13 mouse cellular contexts compared by ENCODE assay signal in genomic region chr8:93814266-93814665, GRCm38 (mm10). TPM values are rescaled to one million over a fixed set of nuclear protein-coding genes. Genes with fewer than 3 reads are reported as not detected.
DNase-seq lines count a peak whose midpoint lies in the region; ATAC-seq and TF ChIP-seq lines count a peak whose summit lies in the region.
"Had no signal": no experiment of that assay in that cellular context is flagged by ENCODE, and none has a peak within 500 bp of the region (broad histone marks: within the 10 kb centered on the region; RNA-seq: fewer than 3 reads in every experiment).

No protein-coding gene starts in this region.

- peaks cover 30% of the 10 kb centered on the region for H3K4me1 ChIP-seq in limb, embryonic 12.5 days (replicated peaks)
- H3K4me1 ChIP-seq in limb, embryonic 10.5 days = peaks cover 46% of the 10 kb centered on the region
- H3K4me1 ChIP-seq in hindbrain, embryonic 16.5 days (ENCODE audit: control insufficient read depth, insufficient read depth, low read depth, low read length) = peaks cover 25% of the 10 kb centered on the region
- H3K4me1 ChIP-seq in neural tube, embryonic 14.5 days (ENCODE audit: control insufficient read depth, insufficient read depth, low read length) = peaks cover 22% of the 10 kb centered on the region
- H3K4me1 ChIP-seq in intestine, postnatal 0 days (replicated peaks; ENCODE audit: control insufficient read depth, insufficient read depth, low read length) = no peaks in the 10 kb centered on the region; the same call in 1 of the 2 replicates

- ATAC-seq in limb, embryonic 12.5 days (ENCODE audit: insufficient number of reproducible peaks, insufficient read depth, low FRiP score, low TSS enrichment, low read depth) = no peak
- ATAC-seq in hindbrain, embryonic 16.5 days = no peak
- ATAC-seq in neural tube, embryonic 14.5 days (ENCODE audit: low read depth) = no peak
- ATAC-seq in intestine, postnatal 0 days = no peak

- no peak overlapping the region for H3K4me2 ChIP-seq in limb, embryonic 12.5 days
- peak overlapping the region; percentile 70 for H3K4me2 ChIP-seq in hindbrain, embryonic 16.5 days (ENCODE audit: low read length)
- peak overlapping the region; percentile 90 for H3K4me2 ChIP-seq in neural tube, embryonic 14.5 days (ENCODE audit: low read depth, low read length)
- no peak overlapping the region for H3K4me2 ChIP-seq in intestine, postnatal 0 days (replicated peaks; ENCODE audit: low read depth)

- H3K4me3 ChIP-seq in limb, embryonic 12.5 days (replicated peaks) = no peak overlapping the region
- H3K4me3 ChIP-seq in limb, embryonic 10.5 days = no peak overlapping the region
- peak overlapping the region; percentile 86 for H3K4me3 ChIP-seq in hindbrain, embryonic 16.5 days (ENCODE audit: low read length)
- peak overlapping the region; percentile 88 for H3K4me3 ChIP-seq in neural tube, embryonic 14.5 days (ENCODE audit: low read depth, low read length)
- no peak overlapping the region for H3K4me3 ChIP-seq in intestine, postnatal 0 days (ENCODE audit: low read depth, low read length)

- no peaks in the 10 kb centered on the region for H3K36me3 ChIP-seq in limb, embryonic 12.5 days
- H3K36me3 ChIP-seq in limb, embryonic 10.5 days = no peaks in the 10 kb centered on the region
- H3K36me3 ChIP-seq in hindbrain, embryonic 16.5 days (ENCODE audit: control insufficient read depth, insufficient read depth, low read length) = peaks cover 5% of the 10 kb centered on the region; the same call in 1 of the 2 replicates
- H3K36me3 ChIP-seq in neural tube, embryonic 14.5 days (ENCODE audit: control insufficient read depth, insufficient read depth, low read length) = 0 out of 2 replicates have a peak, but pooled peaks cover 4% of the 10 kb centered on the region
- H3K36me3 ChIP-seq in intestine, postnatal 0 days (ENCODE audit: control insufficient read depth, insufficient read depth) = no peaks in the 10 kb centered on the region
- H3K36me3 ChIP-seq: lung, embryonic 15.5 days had no signal

- H3K27me3 ChIP-seq in limb, embryonic 12.5 days = peaks cover 44% of the 10 kb centered on the region
- H3K27me3 ChIP-seq in limb, embryonic 10.5 days (ENCODE audit: low read depth, poor library complexity, severe bottlenecking) = peaks cover 42% of the 10 kb centered on the region
- H3K27me3 ChIP-seq in hindbrain, embryonic 16.5 days (replicated peaks; ENCODE audit: control insufficient read depth, insufficient read depth, low read length) = no peaks in the 10 kb centered on the region
- H3K27me3 ChIP-seq in neural tube, embryonic 14.5 days (ENCODE audit: control insufficient read depth, insufficient read depth, low read length) = 0 out of 2 replicates have a peak, but pooled peaks cover 5% of the 10 kb centered on the region
- H3K27me3 ChIP-seq in intestine, postnatal 0 days (replicated peaks; ENCODE audit: control insufficient read depth, insufficient read depth, low read length) = peaks cover 27% of the 10 kb centered on the region

- H3K9me3 ChIP-seq in limb, embryonic 12.5 days = no peaks in the 10 kb centered on the region
- no peaks in the 10 kb centered on the region for H3K9me3 ChIP-seq in limb, embryonic 10.5 days (replicated peaks)
- no peaks in the 10 kb centered on the region for H3K9me3 ChIP-seq in hindbrain, embryonic 16.5 days (ENCODE audit: control insufficient read depth, low read length)
- H3K9me3 ChIP-seq in neural tube, embryonic 14.5 days (ENCODE audit: control insufficient read depth, low read length) = no peaks in the 10 kb centered on the region
- H3K9me3 ChIP-seq in intestine, postnatal 0 days (ENCODE audit: control insufficient read depth) = no peaks in the 10 kb centered on the region
- H3K9me3 ChIP-seq: lung, embryonic 15.5 days had no signal

- no peak for TF ChIP-seq CTCF in intestine, postnatal 0 days (IDR thresholded peaks at IDR 0.05; ENCODE audit: low read depth)

- no peak for DNase-seq in limb, embryonic 10.5 days (ENCODE audit: low spot score)
- DNase-seq in cerebellum, adult 9-11 months = peak; percentile 74
- DNase-seq in lung, postnatal 4 days = no peak
- DNase-seq: gastrocnemius, postnatal 25 days; kidney, adult 11 months; left cerebral cortex, postnatal 4 days; retina, postnatal 1 day; thymus, adult 2 months had no signal

- WGBS in limb, embryonic 12.5 days = 41% methylated on average over 6 of the region's 6 CpGs
- WGBS in limb, embryonic 10.5 days = 61% methylated on average over 6 of the region's 6 CpGs
- 39% methylated on average over 6 of the region's 6 CpGs for WGBS in hindbrain, embryonic 16.5 days
- 50% methylated on average over 6 of the region's 6 CpGs for WGBS in neural tube, embryonic 14.5 days
- 46% methylated on average over 6 of the region's 6 CpGs for WGBS in intestine, postnatal 0 days

- 0 out of 2 replicates have a peak overlapping the region, but pooled peaks have one; percentile 23 for H3K9ac ChIP-seq in limb, embryonic 12.5 days (replicated peaks)
- peak overlapping the region; percentile 60 for H3K9ac ChIP-seq in hindbrain, embryonic 16.5 days (ENCODE audit: low read depth, low read length)
- H3K9ac ChIP-seq in neural tube, embryonic 14.5 days (replicated peaks; ENCODE audit: low read depth, low read length) = peak overlapping the region; percentile 91; the same call in 1 of the 2 replicates
- H3K9ac ChIP-seq in intestine, postnatal 0 days (ENCODE audit: low read depth, low read length) = no peak overlapping the region
- H3K9ac ChIP-seq: lung, embryonic 15.5 days had no signal

- no peak overlapping the region for H3K27ac ChIP-seq in limb, embryonic 12.5 days
- no peak overlapping the region for H3K27ac ChIP-seq in limb, embryonic 10.5 days
- peak overlapping the region; percentile 57 for H3K27ac ChIP-seq in hindbrain, embryonic 16.5 days (ENCODE audit: low read depth, low read length)
- 0 out of 2 replicates have a peak overlapping the region, but pooled peaks have one; percentile 10 for H3K27ac ChIP-seq in neural tube, embryonic 14.5 days (ENCODE audit: low read depth, low read length)
- no peak overlapping the region for H3K27ac ChIP-seq in intestine, postnatal 0 days (ENCODE audit: low read depth, low read length)
- H3K27ac ChIP-seq: lung, embryonic 15.5 days had no signal

RNA-seq across cellular contexts. Expression of gene Gnao1, which starts 4.5 kb away (rescaled TPM):
- 2.0 and 2.6 TPM in 2 replicates for polyA plus RNA-seq in limb, embryonic 12.5 days (2016; fragmentation: Nextera tagmentation; extraction: Ambion mirVana)
- 0.54 and 1.2 TPM in 2 replicates for polyA plus RNA-seq in limb, embryonic 10.5 days (2016; fragmentation: Nextera tagmentation; extraction: Ambion mirVana)
- 215 and 237 TPM in 2 replicates for polyA plus RNA-seq in hindbrain, embryonic 16.5 days (2015; fragmentation: Nextera tagmentation; extraction: Ambion mirVana)
- 199 and 214 TPM in 2 replicates for polyA plus RNA-seq in neural tube, embryonic 14.5 days (2014; fragmentation: Nextera tagmentation; extraction: Ambion mirVana)
- 6.9 and 8.5 TPM in 2 replicates for polyA plus RNA-seq in intestine, postnatal 0 days (2015; fragmentation: Nextera tagmentation; extraction: Ambion mirVana)

Comparison
In these comparisons a context has a peak if more than half of its experiments do, and no peak if none do; other contexts are left out.
1. H3K27ac ChIP-seq: peak in hindbrain, embryonic 16.5 days (single experiment) and neural tube, embryonic 14.5 days (single experiment); none in limb, embryonic 12.5 days (single experiment), limb, embryonic 10.5 days (single experiment) and intestine, postnatal 0 days (single experiment).
2. H3K4me2 ChIP-seq: peak in hindbrain, embryonic 16.5 days (single experiment) and neural tube, embryonic 14.5 days (single experiment); none in limb, embryonic 12.5 days (single experiment) and intestine, postnatal 0 days (single experiment).
3. H3K4me3 ChIP-seq: peak in hindbrain, embryonic 16.5 days (single experiment) and neural tube, embryonic 14.5 days (single experiment); none in limb, embryonic 12.5 days (single experiment), limb, embryonic 10.5 days (single experiment) and intestine, postnatal 0 days (single experiment).
4. RNA of gene Gnao1, which starts 4.5 kb away (polyA plus RNA-seq): 215 to 237 TPM in hindbrain, embryonic 16.5 days and 199 to 214 TPM in neural tube, embryonic 14.5 days; 6.9 to 8.5 TPM in intestine, postnatal 0 days, 2.0 to 2.6 TPM in limb, embryonic 12.5 days and 0.54 to 1.2 TPM in limb, embryonic 10.5 days; every median in the first group is over 10 times any median in the second.